ENCODE assay signal across 9 mouse cellular contexts in the genomic region with DNA sequence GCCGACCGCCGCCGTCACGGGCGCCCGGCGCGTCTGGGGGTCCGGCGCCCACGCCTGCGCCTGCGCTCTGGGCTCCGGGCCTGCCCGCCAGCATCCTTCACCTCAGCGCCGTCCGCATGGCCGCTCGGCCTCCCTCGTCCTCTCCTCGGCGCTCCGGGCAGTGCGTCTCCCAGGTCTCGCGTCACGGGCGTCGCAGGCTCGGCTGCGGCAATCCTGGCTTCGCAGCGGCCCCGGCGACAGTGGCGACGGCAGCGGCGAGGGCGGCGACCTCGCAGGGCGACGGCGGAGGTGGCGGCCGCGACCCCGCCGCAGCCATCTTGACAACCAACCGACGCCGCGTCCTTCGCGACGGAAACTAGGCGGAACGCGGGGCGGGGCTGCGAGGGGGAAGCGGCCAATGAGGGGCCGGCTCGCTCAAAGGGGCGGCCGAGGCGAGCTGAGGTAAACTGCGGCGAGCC. TPM values are rescaled to one million over a fixed set of nuclear protein-coding genes. Genes with fewer than 3 reads are reported as not detected.
A peak's percentile ranks its signal among the peaks of the same experiment; 100 is the strongest.
DNase-seq lines count a peak whose midpoint lies in the region; ATAC-seq lines count a peak whose summit lies in the region.
"Had no signal": no experiment of that assay in that cellular context is flagged by ENCODE, and none has a peak within 500 bp of the region (broad histone marks: within the 10 kb centered on the region; RNA-seq: fewer than 3 reads in every experiment).

A gene (minus strand): TSS at position 178 of the 458 bp plus-strand sequence.

- no peak within 1 kb of the TSS for H3K27ac ChIP-seq in forebrain, embryonic 14.5 days (ENCODE audit: low read depth, low read length)
- no peak within 1 kb of the TSS for H3K27ac ChIP-seq in liver, embryonic 13.5 days
- H3K27ac ChIP-seq in stomach, embryonic 15.5 days = no peak within 1 kb of the TSS

- peak; percentile 80 for ATAC-seq in CD4-positive, CD25-positive, alpha-beta regulatory T cell, adult 4 months
- ATAC-seq in forebrain, embryonic 14.5 days = peak; percentile 99
- peak; percentile 96 for ATAC-seq in liver, embryonic 13.5 days (ENCODE audit: low read depth)
- ATAC-seq in stomach, embryonic 15.5 days (ENCODE audit: insufficient read depth, low FRiP score, low read depth) = peak; percentile 94

- peak; percentile 66 for DNase-seq in c-Kit-positive CD71-positive TER-119-negative erythroid progenitor cells, embryonic 14.5 days (ENCODE audit: low read depth)
- peak; percentile 88 for DNase-seq in forebrain, embryonic 14.5 days (ENCODE audit: low spot score)
- peak; percentile 86 to 87 for DNase-seq in heart, postnatal 10 days
- DNase-seq in kidney, postnatal 36 days = peak; percentile 85 to 94
- DNase-seq in liver, embryonic 13.5 days = peak; percentile 61
- peak; percentile 91 for DNase-seq in neural tube, embryonic 10.5 days (ENCODE audit: extremely low spot score, low spot score)

- H3K9me3 ChIP-seq in forebrain, embryonic 14.5 days (replicated peaks; ENCODE audit: control insufficient read depth, low read length) = no peaks in the 10 kb centered on the region
- no peaks in the 10 kb centered on the region for H3K9me3 ChIP-seq in liver, embryonic 13.5 days (replicated peaks)
- H3K9me3 ChIP-seq in stomach, embryonic 15.5 days = no peaks in the 10 kb centered on the region

- under 1% methylated on average over 70 of the region's 72 CpGs for WGBS in forebrain, embryonic 14.5 days
- under 1% methylated on average over 69 of the region's 72 CpGs for WGBS in liver, embryonic 13.5 days (ENCODE audit: insufficient replicate concordance)
- under 1% methylated on average over 71 of the region's 72 CpGs for WGBS in stomach, embryonic 15.5 days

- peak within 1 kb of the TSS; percentile 65 for H3K9ac ChIP-seq in forebrain, embryonic 14.5 days (ENCODE audit: low read length)
- peak within 1 kb of the TSS; percentile 52; the same call in 1 of the 2 replicates for H3K9ac ChIP-seq in liver, embryonic 13.5 days
- peak within 1 kb of the TSS; percentile 16; the same call in 1 of the 2 replicates for H3K9ac ChIP-seq in stomach, embryonic 15.5 days

- H3K4me2 ChIP-seq in forebrain, embryonic 14.5 days (ENCODE audit: low read length) = peak within 1 kb of the TSS; percentile 55
- peak within 1 kb of the TSS; percentile 91 for H3K4me2 ChIP-seq in liver, embryonic 13.5 days
- peak within 1 kb of the TSS; percentile 84 for H3K4me2 ChIP-seq in stomach, embryonic 15.5 days

- H3K27me3 ChIP-seq in forebrain, embryonic 14.5 days (replicated peaks; ENCODE audit: control insufficient read depth, insufficient read depth, low read length) = no peaks in the 10 kb centered on the region
- peaks cover 32% of the 10 kb centered on the region for H3K27me3 ChIP-seq in liver, embryonic 13.5 days
- H3K27me3 ChIP-seq in stomach, embryonic 15.5 days (replicated peaks) = no peaks in the 10 kb centered on the region

- H3K4me1 ChIP-seq in forebrain, embryonic 14.5 days (ENCODE audit: control insufficient read depth, insufficient read depth, low read length) = no peaks in the 10 kb centered on the region; the same call in 1 of the 2 replicates
- no peaks in the 10 kb centered on the region; the same call in 1 of the 2 replicates for H3K4me1 ChIP-seq in liver, embryonic 13.5 days (replicated peaks)
- H3K4me1 ChIP-seq in stomach, embryonic 15.5 days = 0 out of 2 replicates have a peak, but pooled peaks cover 4% of the 10 kb centered on the region

- H3K36me3 ChIP-seq in forebrain, embryonic 14.5 days (ENCODE audit: control insufficient read depth, insufficient read depth, low read length) = no peaks in the 10 kb centered on the region
- no peaks in the 10 kb centered on the region for H3K36me3 ChIP-seq in liver, embryonic 13.5 days
- H3K36me3 ChIP-seq in stomach, embryonic 15.5 days = no peaks in the 10 kb centered on the region

- peak within 1 kb of the TSS; percentile 77 for H3K4me3 ChIP-seq in forebrain, embryonic 14.5 days (ENCODE audit: low read depth, low read length)
- peak within 1 kb of the TSS; percentile 69 for H3K4me3 ChIP-seq in liver, embryonic 13.5 days (replicated peaks)
- H3K4me3 ChIP-seq in stomach, embryonic 15.5 days (replicated peaks) = peak within 1 kb of the TSS; percentile 87

- intact Hi-C loops in heart, postnatal 10 days (cut with DNase I) = loop anchor here (5.0 kb wide), 2 partner anchors 92 to 132 kb away; a partner anchor contains a TSS

RNA-seq across cellular contexts. Expression of the gene that starts here (rescaled TPM):
- not detected for polyA plus RNA-seq in CD4-positive, CD25-positive, alpha-beta regulatory T cell, adult 4 months (2017; shearing (Covaris generic))
- polyA plus RNA-seq in forebrain, embryonic 14.5 days (2014; fragmentation: Nextera tagmentation; extraction: Ambion mirVana) = 2.0 and 3.0 TPM in 2 replicates
- 1 to 10 TPM; 4.1 to 4.5 TPM for total RNA-seq in heart, postnatal 10 days (2021)
- polyA plus RNA-seq in liver, embryonic 13.5 days (2015; fragmentation: Nextera tagmentation; extraction: Ambion mirVana) = 0.23 and 0.37 TPM in 2 replicates
- 1.6 and 1.7 TPM in 2 replicates for polyA plus RNA-seq in stomach, embryonic 15.5 days (2015; fragmentation: Nextera tagmentation; extraction: Ambion mirVana)
- total RNA-seq: MEL had no signal

Comparison
In these comparisons a context has a peak if more than half of its experiments do, and no peak if none do; other contexts are left out.
1. Peak in ATAC-seq in CD4-positive, CD25-positive, alpha-beta regulatory T cell, adult 4 months; RNA of the gene not detected or under 1 TPM.
2. Peak in DNase-seq, ATAC-seq, H3K4me3 ChIP-seq, H3K9ac ChIP-seq and H3K4me2 ChIP-seq in liver, embryonic 13.5 days; RNA of the gene not detected or under 1 TPM.